Mouse (Mus musculus): ENCODE data around the gene Mib2.
A peak's percentile ranks its signal among the peaks of the same experiment; 100 is the strongest.
"Not testable (repeated sequence)": the region's sequence is repeated elsewhere in the genome, so short reads cannot be mapped to it uniquely, and the experiment has no call there.

Gene Mib2

GRCm38 (mm10) chr4:155670236-155670635 is 1.2 kb upstream of the Mib2 start:
- DNase-seq: not testable (repeated sequence)

GRCm38 (mm10) chr4:155669598-155670075 is 639 bp upstream of the Mib2 start:
- DNase-seq: no peak

DNA sequence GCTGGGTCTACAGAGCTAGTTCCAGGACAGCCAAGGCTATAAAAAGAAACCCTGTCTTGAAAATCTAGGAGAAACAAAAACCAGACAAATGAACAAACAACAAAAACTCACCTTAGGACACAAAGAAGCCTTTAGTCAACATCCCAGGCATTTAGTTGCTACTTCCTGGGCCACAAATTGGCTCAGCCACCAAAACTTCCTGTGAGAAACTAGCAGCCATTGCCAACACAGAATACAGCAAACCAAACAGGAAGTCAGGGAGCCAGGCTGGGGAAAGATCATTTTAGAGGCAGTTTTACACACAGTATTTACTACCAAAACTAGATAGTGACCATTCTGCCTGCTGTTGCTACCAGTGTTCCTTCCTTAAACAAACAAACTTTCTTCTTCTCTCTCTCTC is 2.1 kb downstream of the Mib2 start:
- DNase-seq: no peak

GRCm38 (mm10) chr4:155660641-155661040 is 8.4 kb downstream of the Mib2 start:
- DNase-seq: no peak

DNA sequence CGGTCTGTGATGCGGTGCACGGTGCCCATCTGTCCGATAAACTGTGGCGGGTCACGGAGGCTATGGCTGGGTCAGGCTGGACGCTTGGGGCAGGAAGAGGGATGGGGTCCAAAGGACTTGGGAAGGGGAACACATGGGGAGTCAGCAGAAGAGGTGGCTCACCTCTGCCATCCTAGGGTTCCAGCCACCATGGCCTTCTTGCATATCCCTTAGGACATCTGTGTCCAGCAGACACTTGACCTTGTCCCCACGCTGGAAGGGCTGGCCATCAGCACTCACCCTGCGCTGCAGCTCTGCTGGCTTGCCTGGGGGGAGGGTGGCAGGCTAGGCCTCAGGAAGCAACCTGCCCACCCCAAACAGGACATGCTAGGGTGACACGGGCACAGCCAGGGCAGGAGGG is 10.0 kb downstream of the Mib2 start:
- no peak for DNase-seq

- no peak for DNase-seq
Observed at GRCm38 (mm10) chr4:155656214-155656751, 12.7 kb downstream of the Mib2 start.

DNA sequence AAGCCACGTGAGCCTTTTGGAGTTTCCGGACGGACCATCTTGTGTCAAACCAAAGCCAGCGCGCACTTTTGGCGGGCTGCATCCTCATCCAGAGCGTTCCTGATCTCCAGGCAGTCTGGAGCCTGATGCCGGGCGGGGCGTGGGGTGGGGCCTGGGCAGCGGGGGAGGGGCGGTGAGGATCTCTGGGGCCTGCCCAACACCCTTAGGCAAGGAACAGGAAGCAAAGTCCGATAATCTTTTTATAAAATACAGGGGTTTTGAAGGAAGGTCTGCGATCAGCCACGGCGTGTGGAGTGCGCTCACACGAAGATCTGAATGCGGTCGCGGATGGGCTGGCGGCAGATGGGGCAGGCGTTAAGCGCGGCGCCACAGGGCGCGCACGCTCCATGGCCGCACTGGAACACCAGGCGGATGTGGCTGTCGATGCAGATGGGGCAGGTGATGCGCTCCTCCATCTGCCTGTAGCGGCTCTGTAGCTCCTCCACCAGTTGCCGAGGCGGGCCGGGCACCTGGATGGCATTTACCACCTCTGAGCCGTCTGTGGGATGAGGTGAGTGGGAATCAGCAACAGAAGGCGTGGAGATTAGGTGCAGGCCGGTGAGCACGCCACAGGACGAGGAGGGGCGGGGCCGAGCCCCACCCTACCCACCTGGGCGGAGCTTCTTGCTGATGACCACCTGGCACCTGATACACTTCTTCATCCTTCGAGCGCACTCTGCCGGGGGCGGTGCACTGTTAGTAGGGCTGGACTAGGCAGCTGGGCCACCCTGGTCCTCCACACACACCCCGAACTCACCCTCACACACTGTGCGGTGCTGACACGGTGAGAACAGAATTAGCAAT is 14.3 kb downstream of the Mib2 start:
- peak in 1 of 2 experiments; percentile 35 for DNase-seq

DNA sequence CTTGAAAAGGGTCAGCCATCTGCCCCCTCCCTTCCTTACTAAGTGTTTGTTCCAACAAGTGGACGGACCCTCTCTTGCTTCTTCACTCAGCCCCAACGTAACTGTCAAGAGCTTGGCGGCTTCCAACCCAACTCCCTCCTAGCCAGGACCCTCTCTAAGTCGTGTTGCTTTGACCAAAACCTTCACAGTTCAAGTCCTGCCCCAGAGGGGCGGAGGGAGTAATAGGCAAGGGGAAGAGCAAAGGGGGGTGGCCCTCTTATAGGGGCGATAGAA is 14.9 kb downstream of the Mib2 start:
- no peak for DNase-seq

- DNase-seq: no peak
Observed at GRCm38 (mm10) chr4:155653451-155654182, 15.4 kb downstream of the Mib2 start.

- no peak for DNase-seq
Observed at GRCm38 (mm10) chr4:155653086-155653450, 15.9 kb downstream of the Mib2 start, which contains the start of gene Mmp23. TSS of gene Mmp23 (minus strand) at chr4:155653384.

DNA sequence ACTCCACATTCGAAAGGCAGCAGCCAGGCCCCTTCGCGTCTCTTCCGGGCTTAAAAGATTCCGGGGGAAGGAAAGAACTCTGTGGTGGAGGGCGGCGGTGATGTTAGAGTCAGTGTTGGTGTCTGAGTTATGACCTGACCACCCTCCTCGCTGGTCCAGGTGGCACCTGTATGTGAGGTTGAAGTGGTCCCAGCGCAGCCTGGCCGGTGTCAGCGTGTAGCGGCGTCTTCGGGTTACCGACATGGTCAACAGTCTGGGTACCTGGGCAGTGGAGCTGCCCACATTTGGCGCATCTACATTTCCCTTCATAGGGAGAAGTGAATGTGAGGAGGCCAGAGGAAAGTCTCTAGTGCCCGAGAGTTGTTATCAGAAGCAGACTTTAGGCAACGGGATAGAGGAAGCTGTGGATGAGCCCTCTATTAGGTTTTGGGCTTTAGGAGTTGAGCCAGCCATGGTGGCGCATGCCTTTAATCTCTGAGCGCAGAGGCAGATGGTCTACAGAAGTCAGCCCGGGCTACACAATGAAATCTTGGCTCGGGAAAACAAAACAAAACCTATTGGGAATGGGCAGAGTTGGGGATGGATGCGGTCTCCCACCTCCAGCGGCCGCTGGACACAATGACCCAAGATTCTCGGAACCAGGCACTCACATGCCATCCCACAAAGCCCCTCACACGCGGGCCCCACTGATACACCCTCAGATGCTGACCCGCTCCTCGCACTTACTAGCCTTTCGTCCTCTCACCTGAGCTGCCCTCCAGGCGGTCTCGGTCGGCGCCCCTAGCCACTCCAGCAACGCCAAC is 16.5 kb downstream of the Mib2 start:
- DNase-seq: no peak

GRCm38 (mm10) chr4:155651553-155652269 is 17.3 kb downstream of the Mib2 start:
- no peak for DNase-seq

DNA sequence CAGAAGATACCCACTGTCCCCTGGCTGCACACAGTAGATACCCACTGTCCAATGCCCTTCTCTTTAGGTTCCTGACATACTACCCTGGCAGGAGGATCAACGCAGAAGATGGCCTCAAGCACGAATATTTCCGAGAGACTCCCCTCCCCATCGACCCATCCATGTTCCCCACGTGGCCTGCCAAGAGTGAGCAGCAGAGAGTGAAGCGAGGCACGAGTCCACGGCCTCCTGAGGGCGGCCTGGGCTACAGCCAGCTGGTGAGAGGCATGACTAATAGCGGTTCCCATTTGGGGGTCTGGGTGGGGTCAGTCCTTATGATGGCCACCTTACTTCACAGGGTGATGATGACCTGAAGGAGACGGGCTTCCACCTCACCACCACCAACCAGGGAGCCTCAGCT is 19.6 kb downstream of the Mib2 start:
- DNase-seq: no peak

DNA sequence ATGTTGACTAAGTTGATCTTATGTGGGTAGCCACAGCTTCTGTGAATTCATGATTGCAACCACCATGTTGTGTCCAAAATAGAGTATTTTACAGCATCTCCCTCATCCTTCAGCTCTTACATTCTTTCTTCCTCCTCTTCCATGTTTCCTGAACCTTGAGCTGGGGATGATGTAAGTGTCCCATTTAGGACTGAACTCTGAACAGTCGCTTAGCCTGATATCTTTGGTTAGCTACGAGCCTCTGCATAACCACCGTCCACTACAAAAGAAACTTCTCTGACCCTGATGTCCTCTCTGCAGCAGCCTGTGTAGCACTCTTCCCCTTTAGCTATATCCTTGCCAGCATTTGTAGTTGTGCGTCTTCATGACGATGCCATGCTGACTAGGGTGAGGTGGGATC is 23.3 kb downstream of the Mib2 start:
- DNase-seq: no peak

DNA sequence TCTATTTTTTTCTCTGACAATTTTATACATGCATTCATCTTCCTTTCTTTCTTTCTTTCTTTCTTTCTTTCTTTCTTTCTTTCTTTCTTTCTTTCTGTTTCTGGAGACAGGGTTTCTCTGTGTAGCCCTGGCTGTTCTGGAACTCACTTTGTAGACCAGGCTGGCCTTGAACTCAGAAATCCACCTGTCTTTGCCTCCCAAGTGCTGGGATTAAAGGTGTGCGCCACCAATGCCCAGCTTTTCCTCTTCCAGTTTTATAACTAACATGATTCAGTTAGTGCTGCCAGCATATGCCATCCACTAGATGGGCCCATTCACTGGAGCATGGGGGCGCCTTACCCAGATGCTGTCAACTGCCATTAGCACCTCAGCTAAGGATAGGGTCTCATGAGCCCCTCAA is 23.7 kb downstream of the Mib2 start, which contains the start of gene Gm10563:
TSS of gene Gm10563 (minus strand) at position 101 of the 400 bp plus-strand sequence.
- not testable (repeated sequence) for DNase-seq

DNA sequence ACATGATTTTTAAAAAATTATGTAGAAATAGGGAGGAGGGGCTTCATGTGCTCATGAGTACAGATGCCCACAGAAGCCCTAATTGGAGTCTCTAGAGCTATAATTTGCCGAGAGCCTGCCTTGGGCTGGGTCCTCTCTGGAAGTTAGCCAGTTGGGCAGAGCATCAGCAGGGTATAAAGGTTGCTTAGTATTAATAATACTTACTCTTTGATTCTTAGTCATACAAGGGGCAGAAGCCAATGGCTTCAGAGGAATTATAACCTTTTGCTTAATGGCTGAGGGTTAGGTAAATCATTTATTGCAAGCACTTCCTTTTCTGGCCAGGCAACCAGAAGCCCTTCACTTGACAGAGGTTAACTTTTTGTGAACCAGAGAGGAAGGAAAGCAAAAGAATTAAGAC is 25.5 kb downstream of the Mib2 start:
- DNase-seq: no peak

- DNase-seq: no peak
Observed at GRCm38 (mm10) chr4:155635766-155636499, 33.1 kb downstream of the Mib2 start.

GRCm38 (mm10) chr4:155630267-155630666 is 38.7 kb downstream of the Mib2 start:
- DNase-seq: no peak

DNA sequence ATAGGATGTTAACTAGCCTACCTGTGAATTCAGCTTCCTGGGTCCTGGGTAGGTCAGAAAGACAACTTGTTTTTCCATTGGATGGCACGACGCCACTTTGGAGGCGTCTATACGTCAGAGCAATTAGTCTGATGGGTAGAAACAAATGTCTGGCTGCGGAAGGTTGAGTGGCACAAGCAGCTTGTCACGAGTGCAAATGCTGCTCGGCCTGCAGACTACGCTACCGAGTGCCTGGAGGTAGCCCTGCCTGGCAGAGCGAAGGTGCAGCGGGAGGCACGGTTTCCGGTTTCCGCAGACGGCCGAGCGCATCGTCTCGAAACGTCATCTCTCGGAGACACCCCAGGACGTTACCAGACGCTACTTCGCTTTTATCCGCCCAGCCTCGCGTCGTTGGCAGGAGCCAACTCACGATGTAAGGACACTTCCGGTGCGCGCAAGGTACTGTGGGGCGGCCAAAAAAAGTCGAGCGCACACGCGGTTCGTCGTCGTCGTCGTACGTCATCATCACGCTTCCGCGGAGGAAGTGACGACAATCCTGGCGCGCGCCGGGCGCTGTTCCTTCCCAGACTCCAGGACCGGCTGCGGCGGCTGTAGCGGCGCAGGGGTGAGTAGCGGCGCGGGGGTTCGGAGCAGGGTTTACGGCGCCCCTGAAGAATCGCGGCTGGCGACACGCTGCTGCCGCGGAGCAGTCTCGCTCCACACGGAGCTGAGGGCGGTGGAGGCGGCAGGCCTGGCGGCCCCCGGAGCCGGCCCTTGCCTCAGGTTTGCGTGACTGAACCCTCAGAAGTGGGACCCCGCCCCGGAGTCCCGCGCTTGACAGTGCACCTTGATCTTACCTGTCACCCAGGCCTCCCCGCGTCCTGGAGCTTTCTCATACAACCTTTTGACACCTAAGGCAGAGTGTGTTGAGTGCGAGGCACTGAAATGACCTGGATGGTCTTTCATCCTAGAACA is 44.4 kb downstream of the Mib2 start, which contains the start of gene Cdk11b:
TSS of gene Cdk11b (plus strand) at position 517 of the 954 bp plus-strand sequence.
- DNase-seq: peak; percentile 90 to 92

DNA sequence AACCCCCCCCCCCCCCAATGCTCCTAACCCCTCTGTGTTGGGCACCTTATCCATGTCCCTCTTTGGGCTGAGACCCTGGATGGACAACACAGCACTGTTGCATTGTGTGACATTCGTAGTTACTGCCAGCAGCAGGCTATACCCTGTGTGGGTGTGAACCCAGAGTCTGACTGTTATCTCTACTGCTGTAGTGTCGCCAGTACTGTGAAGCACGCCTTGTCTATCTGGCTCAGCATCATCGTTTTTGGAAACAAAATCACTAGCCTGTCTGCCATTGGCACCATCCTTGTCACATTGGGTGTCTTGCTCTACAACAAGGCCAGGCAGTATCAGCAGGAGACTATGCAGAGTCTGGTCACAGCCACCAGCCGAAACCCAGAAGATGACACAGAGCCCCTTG is 50.7 kb downstream of the Mib2 start:
- DNase-seq: no peak

Data from spleen, adult 18-20 months (tissue).